Mouse (Mus musculus) thymus, adult 2 months (tissue): ENCODE results near the gene Hc.

Experiments
- CTCF ChIP-seq: fragments of 200-500 bp; IDR thresholded peaks from 2 replicates; pipeline ENCODE4 v1.5.1; 2012; ENCODE audit warnings: mild to moderate bottlenecking, control low read depth, low read length, moderate library complexity, borderline replicate concordance; ENCODE audit not compliant: control insufficient read depth, poor library complexity, insufficient read depth; ENCODE audit errors: extremely low read depth
- POLR2A ChIP-seq: fragments of 200-500 bp; IDR thresholded peaks from 2 replicates; pipeline ENCODE4 v1.6.1; 2012; ENCODE audit warnings: mild to moderate bottlenecking, low read length, control low read depth, moderate library complexity; ENCODE audit not compliant: control insufficient read depth, poor library complexity, insufficient read depth; ENCODE audit errors: extremely low read depth

- no peak for TF ChIP-seq POLR2A
- TF ChIP-seq CTCF: no peak
Measured at GRCm38 (mm10) chr2:34966243-34966934, 94.8 kb downstream of the Hc start.
